Mouse (Mus musculus): ENCODE results near the gene 1810043G02Rik. TPM values are rescaled to one million over a fixed set of nuclear protein-coding genes. Genes with fewer than 3 reads are reported as not detected.

The 1810043G02Rik gene
- polyA plus RNA-seq, 1 experiment from 2014 or later = 35.4 TPM

GRCm38 (mm10) chr10:78028129-78028528 lies 49.8 kb downstream of the 1810043G02Rik start:
- Histone ChIP-seq H3K9me3 (no peaks in the 10 kb centered on the region), H3K27me3 (replicated peaks) (no peaks in the 10 kb centered on the region), H3K4me1 (no peaks in the 10 kb centered on the region), H3K9ac (no peak overlapping the region), H3K36me3 (no peaks in the 10 kb centered on the region), H3K4me2 (replicated peaks) (no peak overlapping the region), H3K4me3 (no peak overlapping the region), H3K27ac (no peak overlapping the region)
- ATAC-seq (ENCODE audit: low FRiP score, low read depth) = 0 out of 2 replicates have a peak, but pooled peaks have one; percentile 29
- WGBS = 6% methylated on average over 5 of the region's 5 CpGs

GRCm38 (mm10) chr10:78029080-78029479 lies 50.8 kb downstream of the 1810043G02Rik start:
- Histone ChIP-seq H3K4me1 (no peaks in the 10 kb centered on the region), H3K27ac (no peak overlapping the region), H3K36me3 (no peaks in the 10 kb centered on the region), H3K9ac (no peak overlapping the region), H3K4me3 (no peak overlapping the region), H3K9me3 (no peaks in the 10 kb centered on the region), H3K27me3 (replicated peaks) (no peaks in the 10 kb centered on the region), H3K4me2 (replicated peaks) (no peak overlapping the region)
- ATAC-seq (ENCODE audit: low FRiP score, low read depth) = no peak
- 85% methylated on average over 1 of the region's 1 CpGs for WGBS

GRCm38 (mm10) chr10:78031987-78032386 lies 53.7 kb downstream of the 1810043G02Rik start:
- Histone ChIP-seq H3K9ac (no peak overlapping the region), H3K4me2 (replicated peaks) (no peak overlapping the region), H3K27me3 (replicated peaks) (no peaks in the 10 kb centered on the region), H3K4me1 (no peaks in the 10 kb centered on the region), H3K27ac (no peak overlapping the region), H3K4me3 (no peak overlapping the region), H3K9me3 (no peaks in the 10 kb centered on the region), H3K36me3 (no peaks in the 10 kb centered on the region)
- ATAC-seq (ENCODE audit: low FRiP score, low read depth) = no peak
- WGBS = 88% methylated on average over 2 of the region's 2 CpGs

Other genes starting within 250 kb of the 1810043G02Rik start
- not detected in 2 replicates for gene Gm18596, start 235.9 kb upstream of the 1810043G02Rik start, polyA plus RNA-seq (2016; fragmentation: Nextera tagmentation; extraction: Ambion mirVana)
- not detected in 2 replicates for gene Gm9736, start 227.2 kb upstream of the 1810043G02Rik start, polyA plus RNA-seq (2016; fragmentation: Nextera tagmentation; extraction: Ambion mirVana)
- gene Gm3233, start 218.8 kb upstream of the 1810043G02Rik start, polyA plus RNA-seq (2016; fragmentation: Nextera tagmentation; extraction: Ambion mirVana) = not detected in 2 replicates
- not detected in 2 replicates for gene Gm3238, start 207.2 kb upstream of the 1810043G02Rik start, polyA plus RNA-seq (2016; fragmentation: Nextera tagmentation; extraction: Ambion mirVana)
- not detected in 2 replicates for gene Gm7138, start 201.6 kb upstream of the 1810043G02Rik start, polyA plus RNA-seq (2016; fragmentation: Nextera tagmentation; extraction: Ambion mirVana)
- not detected in 2 replicates for gene Gm3250, start 196.0 kb upstream of the 1810043G02Rik start, polyA plus RNA-seq (2016; fragmentation: Nextera tagmentation; extraction: Ambion mirVana)
- not detected in 2 replicates for gene Gm7137, start 190.3 kb upstream of the 1810043G02Rik start, polyA plus RNA-seq (2016; fragmentation: Nextera tagmentation; extraction: Ambion mirVana)
- gene Gm9639, start 183.4 kb upstream of the 1810043G02Rik start, polyA plus RNA-seq (2016; fragmentation: Nextera tagmentation; extraction: Ambion mirVana) = not detected in 2 replicates
- not detected in 2 replicates for gene Gm19668, start 179.4 kb upstream of the 1810043G02Rik start, polyA plus RNA-seq (2016; fragmentation: Nextera tagmentation; extraction: Ambion mirVana)
- gene Gm9507, start 166.7 kb upstream of the 1810043G02Rik start, polyA plus RNA-seq (2016; fragmentation: Nextera tagmentation; extraction: Ambion mirVana) = not detected in 2 replicates
- not detected in 2 replicates for gene Gm2696, start 163.8 kb upstream of the 1810043G02Rik start, polyA plus RNA-seq (2016; fragmentation: Nextera tagmentation; extraction: Ambion mirVana)
- not detected in 2 replicates for gene Krtap10-4, start 151.4 kb upstream of the 1810043G02Rik start, polyA plus RNA-seq (2016; fragmentation: Nextera tagmentation; extraction: Ambion mirVana)
- gene Krtap10-10, start 142.6 kb upstream of the 1810043G02Rik start, polyA plus RNA-seq (2016; fragmentation: Nextera tagmentation; extraction: Ambion mirVana) = not detected in 2 replicates
- not detected in 2 replicates for gene Gm36176, start 131.7 kb upstream of the 1810043G02Rik start, polyA plus RNA-seq (2016; fragmentation: Nextera tagmentation; extraction: Ambion mirVana)
- not detected in 2 replicates for gene Gm10318, start 125.7 kb upstream of the 1810043G02Rik start, polyA plus RNA-seq (2016; fragmentation: Nextera tagmentation; extraction: Ambion mirVana)
- not detected in 2 replicates for gene Gm3285, start 116.5 kb upstream of the 1810043G02Rik start, polyA plus RNA-seq (2016; fragmentation: Nextera tagmentation; extraction: Ambion mirVana)
- 8.0 and 8.4 TPM in 2 replicates for gene Lrrc3, start 76.0 kb upstream of the 1810043G02Rik start, polyA plus RNA-seq (2016; fragmentation: Nextera tagmentation; extraction: Ambion mirVana)
- 2.2 and 3.0 TPM in 2 replicates for gene Trpm2, start 8.0 kb upstream of the 1810043G02Rik start, polyA plus RNA-seq (2016; fragmentation: Nextera tagmentation; extraction: Ambion mirVana)
- 113 and 115 TPM in 2 replicates for gene Pfkl, start 31.6 kb downstream of the 1810043G02Rik start, polyA plus RNA-seq (2016; fragmentation: Nextera tagmentation; extraction: Ambion mirVana)
- not detected in 2 replicates for gene Dnmt3l, start 63.4 kb downstream of the 1810043G02Rik start, polyA plus RNA-seq (2016; fragmentation: Nextera tagmentation; extraction: Ambion mirVana)
- 0.17 and 0.22 TPM in 2 replicates for gene Aire, start 65.1 kb downstream of the 1810043G02Rik start, polyA plus RNA-seq (2016; fragmentation: Nextera tagmentation; extraction: Ambion mirVana)
- 1.3 TPM in 2 replicates for gene Icosl, start 90.8 kb downstream of the 1810043G02Rik start, polyA plus RNA-seq (2016; fragmentation: Nextera tagmentation; extraction: Ambion mirVana)
- gene D10Jhu81e, start 191.3 kb downstream of the 1810043G02Rik start, polyA plus RNA-seq (2016; fragmentation: Nextera tagmentation; extraction: Ambion mirVana) = 19.0 and 23.7 TPM in 2 replicates
- 21.6 and 22.2 TPM in 2 replicates for gene Pwp2, start 206.6 kb downstream of the 1810043G02Rik start, polyA plus RNA-seq (2016; fragmentation: Nextera tagmentation; extraction: Ambion mirVana)

All from neural tube, embryonic 12.5 days (tissue).